Mouse (Mus musculus) adrenal gland (tissue): ENCODE data around the gene Ola1.

Experiments used
- intact Hi-C: fragments of 180-260 bp; cut with DNase I; formaldehyde crosslinking; loops from one replicate; pipeline ENCODE4 v1.15.1; 2025
- long read RNA-seq, 2 experiments: library from polyadenylated mRNA; unstranded; transcript quantifications; one replicate each; pipeline ENCODE4 v2.0.0; 2020; ENCODE audit warnings: borderline replicate concordance in 1 of 2; ENCODE audit not compliant: insufficient replicate concordance in 1 of 2

Ola1 gene
- long read RNA-seq, experiment 1, transcript Ola1-201 (11 exons, 2,175 nt): major isoform, 42 of 56 reads
- long read RNA-seq, experiment 1, partial matches to known transcripts: 9 of 56 reads
- long read RNA-seq, experiment 1, other reads (novel, unspliced or antisense): 4 of 56 reads
- long read RNA-seq, experiment 2, transcript Ola1-201 (11 exons, 2,175 nt): major isoform, 44 of 68 reads
- long read RNA-seq, experiment 2, partial matches to known transcripts: 19 of 68 reads
- long read RNA-seq, experiment 2, other reads (novel, unspliced or antisense): 2 of 68 reads

- intact Hi-C loops: no loop called here
Measured at GRCm38 (mm10) chr2:73218913-73219312, at the start of gene Ola1. Gene Ola1, minus strand, starts transcription at chr2:73218924.

GRCm38 (mm10) chr2:73268281-73268680 lies 49.6 kb upstream of the Ola1 start:
- intact Hi-C loops: no loop called here

GRCm38 (mm10) chr2:73267818-73268217 lies 49.1 kb upstream of the Ola1 start:
- intact Hi-C loops: no loop called here

GRCm38 (mm10) chr2:73267231-73267630 lies 48.5 kb upstream of the Ola1 start:
- intact Hi-C loops: no loop called here

- intact Hi-C loops: no loop called here
Measured at GRCm38 (mm10) chr2:73266623-73267022, 47.9 kb upstream of the Ola1 start.

- intact Hi-C loops: no loop called here
Measured at GRCm38 (mm10) chr2:73266011-73266410, 47.3 kb upstream of the Ola1 start.

GRCm38 (mm10) chr2:73264611-73265195 lies 46.0 kb upstream of the Ola1 start:
- intact Hi-C loops: no loop called here

GRCm38 (mm10) chr2:73263794-73264610 lies 45.3 kb upstream of the Ola1 start:
- intact Hi-C loops: no loop called here

GRCm38 (mm10) chr2:73263172-73263765 lies 44.5 kb upstream of the Ola1 start:
- intact Hi-C loops: no loop called here

- intact Hi-C loops: no loop called here
Measured at GRCm38 (mm10) chr2:73248701-73249100, 30.0 kb upstream of the Ola1 start.

GRCm38 (mm10) chr2:73241299-73241698 lies 22.6 kb upstream of the Ola1 start:
- intact Hi-C loops: no loop called here

GRCm38 (mm10) chr2:73231081-73231480 lies 12.4 kb upstream of the Ola1 start:
- intact Hi-C loops: no loop called here

- intact Hi-C loops: loop anchor here (5.0 kb wide), 1 partner anchor 63 kb away; no protein-coding TSS in a partner anchor
Measured at GRCm38 (mm10) chr2:73213871-73214659, 4.7 kb downstream of the Ola1 start.

- intact Hi-C loops: loop anchor here (5.0 kb wide), 1 partner anchor 64 kb away; no protein-coding TSS in a partner anchor
Measured at GRCm38 (mm10) chr2:73213539-73213870, 5.2 kb downstream of the Ola1 start.

GRCm38 (mm10) chr2:73204328-73204727 lies 14.4 kb downstream of the Ola1 start:
- intact Hi-C loops: no loop called here

GRCm38 (mm10) chr2:73188488-73188887 lies 30.2 kb downstream of the Ola1 start:
- intact Hi-C loops: no loop called here

GRCm38 (mm10) chr2:73185185-73185584 lies 33.5 kb downstream of the Ola1 start:
- intact Hi-C loops: no loop called here

GRCm38 (mm10) chr2:73169496-73169895 lies 49.2 kb downstream of the Ola1 start:
- intact Hi-C loops: loop anchor here (10.0 kb wide), 1 partner anchor 235 kb away; no protein-coding TSS in a partner anchor

- intact Hi-C loops: loop anchor here (2.0 to 10.0 kb wide), 2 partner anchors 112 to 238 kb away; no protein-coding TSS in a partner anchor
Measured at GRCm38 (mm10) chr2:73167126-73167525, 51.6 kb downstream of the Ola1 start.

- intact Hi-C loops: loop anchor here (10.0 kb wide), 1 partner anchor 240 kb away; no protein-coding TSS in a partner anchor
Measured at GRCm38 (mm10) chr2:73164666-73165065, 54.1 kb downstream of the Ola1 start.

GRCm38 (mm10) chr2:73160772-73161171 lies 58.0 kb downstream of the Ola1 start:
- intact Hi-C loops: loop anchor here (10.0 kb wide), 1 partner anchor 244 kb away; no protein-coding TSS in a partner anchor
